Mouse (Mus musculus): Measurements from ENCODE around the gene Fam19a1.

Fam19a1 gene

DNA sequence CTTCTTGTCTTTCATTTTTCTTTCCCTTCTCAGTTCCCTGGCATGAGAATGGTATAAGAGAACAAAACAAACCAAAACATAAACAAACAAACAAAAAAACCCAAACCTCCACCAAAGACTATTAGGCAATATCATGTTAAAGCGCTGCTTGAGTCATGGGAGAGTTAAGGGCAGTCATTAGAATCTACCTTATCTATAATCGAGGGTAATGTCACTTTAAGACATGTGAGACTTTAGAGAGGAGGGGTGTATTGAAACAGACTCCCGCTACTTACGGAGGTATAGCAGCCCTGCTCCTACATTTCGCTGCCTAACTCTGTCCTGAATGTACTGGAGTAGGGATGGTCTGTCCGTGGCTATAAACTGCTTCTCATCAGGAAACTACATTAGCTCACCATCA, at the start of gene Fam19a1:
Gene Fam19a1, plus strand, starts transcription at position 301 of the 400 bp plus-strand sequence.
- H3K27me3 ChIP-seq (ENCODE audit: control insufficient read depth, insufficient read depth, low read length, poor library complexity, severe bottlenecking), result no peaks in the 10 kb centered on the region
- no peak for DNase-seq (ENCODE audit: low read depth, low spot score)
- H3K36me3 ChIP-seq (ENCODE audit: control insufficient read depth, insufficient read depth, low read length, poor library complexity, severe bottlenecking), result no peaks in the 10 kb centered on the region

- DNase-seq (ENCODE audit: low read depth, low spot score), result no peak
- Histone ChIP-seq H3K36me3 (ENCODE audit: control insufficient read depth, insufficient read depth, low read length, poor library complexity, severe bottlenecking) (no peaks in the 10 kb centered on the region), H3K27me3 (ENCODE audit: control insufficient read depth, insufficient read depth, low read length, poor library complexity, severe bottlenecking) (no peaks in the 10 kb centered on the region)
Measured at GRCm38 (mm10) chr6:96071080-96071479, 41.9 kb upstream of the Fam19a1 start.

GRCm38 (mm10) chr6:96071567-96071966, 41.4 kb upstream of the Fam19a1 start:
- no peak for DNase-seq (ENCODE audit: low read depth, low spot score)
- H3K36me3 ChIP-seq (ENCODE audit: control insufficient read depth, insufficient read depth, low read length, poor library complexity, severe bottlenecking), result no peaks in the 10 kb centered on the region

DNA sequence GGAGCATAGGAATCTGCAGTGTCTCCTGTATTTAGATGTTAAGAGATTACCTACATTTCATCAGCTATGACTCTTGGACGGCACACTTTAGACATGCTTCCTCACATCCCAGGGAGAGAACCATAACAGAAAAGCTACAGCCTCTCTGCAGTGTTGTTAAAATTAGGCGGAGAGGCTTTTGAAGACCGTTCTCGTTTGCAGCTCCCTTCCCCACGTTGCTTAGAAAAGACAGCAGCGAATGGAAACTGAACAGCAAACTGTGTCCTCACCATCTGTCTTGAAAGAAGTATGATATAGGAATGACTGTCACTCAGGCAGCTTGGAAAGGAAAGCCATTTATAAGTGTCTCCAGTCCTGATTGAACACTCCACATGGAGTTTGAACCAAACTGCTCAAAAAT, 23.0 kb upstream of the Fam19a1 start:
- DNase-seq (ENCODE audit: low read depth, low spot score), result no peak
- H3K36me3 ChIP-seq (ENCODE audit: control insufficient read depth, insufficient read depth, low read length, poor library complexity, severe bottlenecking), result no peaks in the 10 kb centered on the region

More at GRCm38 (mm10) chr6:96071567-96071966, 41.4 kb upstream of the Fam19a1 start:
- H3K27me3 ChIP-seq (ENCODE audit: control insufficient read depth, insufficient read depth, low read length, poor library complexity, severe bottlenecking), result no peaks in the 10 kb centered on the region

GRCm38 (mm10) chr6:96093716-96094115, 19.2 kb upstream of the Fam19a1 start:
- Histone ChIP-seq H3K27me3 (ENCODE audit: control insufficient read depth, insufficient read depth, low read length, poor library complexity, severe bottlenecking) (no peaks in the 10 kb centered on the region), H3K36me3 (ENCODE audit: control insufficient read depth, insufficient read depth, low read length, poor library complexity, severe bottlenecking) (no peaks in the 10 kb centered on the region)
- no peak for DNase-seq (ENCODE audit: low read depth, low spot score)

More for the DNA sequence above, 23.0 kb upstream of the Fam19a1 start:
- H3K27me3 ChIP-seq (ENCODE audit: control insufficient read depth, insufficient read depth, low read length, poor library complexity, severe bottlenecking), result no peaks in the 10 kb centered on the region

GRCm38 (mm10) chr6:96098225-96098624, 14.7 kb upstream of the Fam19a1 start:
- no peak for DNase-seq (ENCODE audit: low read depth, low spot score)
- H3K27me3 ChIP-seq (ENCODE audit: control insufficient read depth, insufficient read depth, low read length, poor library complexity, severe bottlenecking), result no peaks in the 10 kb centered on the region
- H3K36me3 ChIP-seq (ENCODE audit: control insufficient read depth, insufficient read depth, low read length, poor library complexity, severe bottlenecking), result no peaks in the 10 kb centered on the region

DNA sequence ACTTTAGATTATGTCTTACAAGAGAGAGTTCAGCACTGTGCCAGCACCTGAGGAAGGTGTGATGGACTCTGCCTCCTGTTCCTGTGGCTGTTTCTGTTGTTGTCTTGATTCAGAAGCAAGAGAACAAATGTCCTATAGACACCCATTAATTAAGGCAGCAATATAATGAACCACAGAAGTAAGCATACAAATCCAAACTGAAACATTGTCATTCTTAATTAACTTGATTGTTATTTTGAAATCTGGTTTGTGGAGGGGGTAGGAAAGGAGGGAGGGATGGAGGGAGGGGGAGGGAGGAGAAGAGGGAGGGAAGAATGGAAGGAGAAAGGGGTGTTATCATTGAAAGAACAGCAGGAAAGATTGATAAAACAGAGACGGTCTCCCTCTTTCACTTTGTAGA, 1.3 kb upstream of the Fam19a1 start:
- no peaks in the 10 kb centered on the region for H3K27me3 ChIP-seq (ENCODE audit: control insufficient read depth, insufficient read depth, low read length, poor library complexity, severe bottlenecking)
- H3K36me3 ChIP-seq (ENCODE audit: control insufficient read depth, insufficient read depth, low read length, poor library complexity, severe bottlenecking), result no peaks in the 10 kb centered on the region
- DNase-seq (ENCODE audit: low read depth, low spot score), result no peak

DNA sequence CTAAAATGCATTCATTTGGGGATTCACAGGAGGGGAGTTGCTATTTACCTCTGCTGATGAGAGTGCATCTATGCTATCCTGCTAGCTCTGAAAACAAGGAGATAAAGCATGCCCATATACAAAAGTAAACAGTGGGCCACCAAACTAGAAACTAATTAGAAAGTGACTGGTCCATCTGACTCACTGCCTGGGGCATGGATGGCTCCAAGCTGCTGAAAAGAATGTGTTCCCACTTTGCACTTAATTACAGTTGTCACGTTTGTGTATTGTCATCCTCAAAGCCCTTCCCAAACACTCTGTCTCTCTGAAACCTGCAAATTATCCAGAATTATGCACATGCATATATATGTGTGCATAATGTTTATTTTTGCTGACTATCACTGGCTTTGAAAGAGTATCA, 1.2 kb downstream of the Fam19a1 start:
- Histone ChIP-seq H3K27me3 (ENCODE audit: control insufficient read depth, insufficient read depth, low read length, poor library complexity, severe bottlenecking) (no peaks in the 10 kb centered on the region), H3K36me3 (ENCODE audit: control insufficient read depth, insufficient read depth, low read length, poor library complexity, severe bottlenecking) (no peaks in the 10 kb centered on the region)
- no peak for DNase-seq (ENCODE audit: low read depth, low spot score)

DNA sequence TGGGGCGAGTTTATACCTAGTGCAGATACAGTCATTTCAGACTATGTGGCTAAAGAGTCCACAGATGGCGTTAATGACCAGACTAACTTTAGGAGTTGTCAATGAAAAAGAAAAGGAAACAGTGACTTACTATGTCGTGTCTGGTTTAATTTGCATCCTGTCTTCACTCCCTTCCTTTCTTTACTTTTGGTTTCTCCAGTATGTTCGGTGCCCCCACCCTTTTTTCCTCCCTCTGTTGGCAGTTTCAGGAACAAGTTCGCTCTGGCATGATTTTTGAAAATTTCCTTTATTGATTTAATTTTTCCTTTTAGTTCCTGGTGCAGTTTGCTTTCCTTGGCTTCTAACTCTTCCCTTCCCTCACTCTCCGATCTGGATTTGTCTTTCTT, 3.2 kb downstream of the Fam19a1 start:
- no peak for DNase-seq (ENCODE audit: low read depth, low spot score)
- Histone ChIP-seq H3K27me3 (ENCODE audit: control insufficient read depth, insufficient read depth, low read length, poor library complexity, severe bottlenecking) (no peaks in the 10 kb centered on the region), H3K36me3 (ENCODE audit: control insufficient read depth, insufficient read depth, low read length, poor library complexity, severe bottlenecking) (no peaks in the 10 kb centered on the region)

DNA sequence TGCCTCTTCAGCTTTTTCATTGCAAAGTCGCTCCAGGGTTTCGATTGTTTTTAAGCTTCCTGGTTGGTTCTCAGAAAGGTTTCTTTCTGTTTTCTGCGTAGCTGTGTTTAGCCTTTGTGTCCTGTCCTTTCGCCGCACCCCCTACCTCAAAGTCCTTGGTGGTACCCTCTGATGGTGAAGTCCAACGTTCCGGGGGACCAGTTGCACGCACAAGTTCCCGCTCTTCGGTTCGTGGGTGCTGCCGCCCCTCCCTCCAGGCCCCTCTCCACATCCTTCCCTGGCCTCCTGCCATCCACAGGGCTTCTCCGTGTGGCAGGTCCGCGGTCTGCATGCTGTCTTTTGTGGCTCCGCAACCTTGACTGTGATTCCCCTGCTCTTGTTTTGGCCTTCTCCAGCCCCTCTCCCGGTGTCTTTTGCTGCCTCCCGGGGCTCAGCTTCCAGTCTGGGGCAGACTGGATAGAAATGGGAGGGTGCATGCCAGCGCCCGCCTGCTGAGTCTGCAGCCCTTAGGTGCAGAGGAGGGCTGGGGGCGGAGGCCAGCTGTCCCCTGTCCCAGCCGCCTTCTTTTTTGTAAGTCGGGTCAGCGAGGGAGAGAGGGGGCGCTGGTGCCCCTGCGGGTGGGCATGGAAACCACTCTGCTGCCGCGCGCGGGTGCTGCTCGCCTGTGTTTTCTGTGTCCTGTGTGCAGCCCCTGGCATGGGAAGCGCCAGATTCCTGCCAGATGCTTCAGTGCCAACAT, 3.7 kb downstream of the Fam19a1 start:
- no peak for DNase-seq (ENCODE audit: low read depth, low spot score)
- Histone ChIP-seq H3K27me3 (ENCODE audit: control insufficient read depth, insufficient read depth, low read length, poor library complexity, severe bottlenecking) (no peaks in the 10 kb centered on the region), H3K36me3 (ENCODE audit: control insufficient read depth, insufficient read depth, low read length, poor library complexity, severe bottlenecking) (no peaks in the 10 kb centered on the region)

- Histone ChIP-seq H3K36me3 (ENCODE audit: control insufficient read depth, insufficient read depth, low read length, poor library complexity, severe bottlenecking) (no peaks in the 10 kb centered on the region), H3K27me3 (ENCODE audit: control insufficient read depth, insufficient read depth, low read length, poor library complexity, severe bottlenecking) (no peaks in the 10 kb centered on the region)
- no peak for DNase-seq (ENCODE audit: low read depth, low spot score)
Measured at GRCm38 (mm10) chr6:96143326-96143725, 30.4 kb downstream of the Fam19a1 start.

- Histone ChIP-seq H3K36me3 (ENCODE audit: control insufficient read depth, insufficient read depth, low read length, poor library complexity, severe bottlenecking) (no peaks in the 10 kb centered on the region), H3K27me3 (ENCODE audit: control insufficient read depth, insufficient read depth, low read length, poor library complexity, severe bottlenecking) (no peaks in the 10 kb centered on the region)
- no peak for DNase-seq (ENCODE audit: low read depth, low spot score)
Measured at GRCm38 (mm10) chr6:96165403-96165802, 52.4 kb downstream of the Fam19a1 start.

DNA sequence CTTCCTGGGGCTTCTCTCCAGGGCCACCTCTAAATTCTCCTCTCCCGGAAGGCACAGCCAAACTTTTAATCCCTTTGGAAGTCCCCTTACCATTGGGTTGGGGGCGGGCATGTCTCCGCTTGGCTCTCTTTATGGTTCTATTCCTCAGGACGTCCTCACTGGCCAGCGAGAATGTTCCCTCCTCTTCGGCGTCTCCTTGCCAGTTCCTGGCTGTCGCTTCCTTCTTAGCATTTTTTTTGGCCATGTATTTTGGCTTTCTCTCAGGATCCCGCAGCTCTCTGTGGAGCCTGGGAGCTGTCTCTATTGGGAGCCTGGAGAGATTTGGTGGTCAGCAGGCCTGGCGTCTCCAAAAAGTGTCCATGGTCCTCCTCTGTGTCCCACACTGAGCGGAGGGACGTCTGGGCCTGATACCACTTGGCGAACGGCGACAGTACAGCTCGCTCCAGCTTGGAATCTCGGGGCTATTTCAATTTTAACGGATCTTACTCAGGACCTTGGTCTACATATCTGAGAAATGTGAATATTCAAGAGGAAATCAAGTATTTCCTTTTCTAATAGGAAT, 52.9 kb downstream of the Fam19a1 start, which contains the start of gene 1700123L14Rik:
Gene 1700123L14Rik, minus strand, starts transcription at position 426 of the 562 bp plus-strand sequence.
- Histone ChIP-seq H3K27me3 (ENCODE audit: control insufficient read depth, insufficient read depth, low read length, poor library complexity, severe bottlenecking) (no peaks in the 10 kb centered on the region), H3K36me3 (ENCODE audit: control insufficient read depth, insufficient read depth, low read length, poor library complexity, severe bottlenecking) (no peaks in the 10 kb centered on the region)
- DNase-seq (ENCODE audit: low read depth, low spot score), result no peak

DNA sequence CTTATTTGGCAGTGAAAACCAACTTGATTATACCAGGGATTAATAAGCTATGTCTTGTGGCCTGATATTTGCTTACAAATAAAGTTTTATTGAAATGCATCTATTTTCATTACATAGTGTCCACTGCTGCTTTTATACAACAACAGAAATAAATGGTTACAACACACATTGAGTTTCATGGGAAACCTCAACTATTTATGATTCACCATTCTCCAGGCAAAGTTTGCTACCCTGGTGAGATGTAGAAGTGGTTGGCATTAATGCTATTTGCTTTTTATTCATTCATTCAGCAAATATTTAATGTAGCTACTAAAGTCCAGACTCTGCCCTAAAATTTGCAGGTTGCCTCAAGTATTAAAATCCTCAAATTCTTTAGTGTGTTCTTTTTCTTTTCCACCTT, 54.1 kb downstream of the Fam19a1 start:
- DNase-seq (ENCODE audit: low read depth, low spot score), result no peak

DNA sequence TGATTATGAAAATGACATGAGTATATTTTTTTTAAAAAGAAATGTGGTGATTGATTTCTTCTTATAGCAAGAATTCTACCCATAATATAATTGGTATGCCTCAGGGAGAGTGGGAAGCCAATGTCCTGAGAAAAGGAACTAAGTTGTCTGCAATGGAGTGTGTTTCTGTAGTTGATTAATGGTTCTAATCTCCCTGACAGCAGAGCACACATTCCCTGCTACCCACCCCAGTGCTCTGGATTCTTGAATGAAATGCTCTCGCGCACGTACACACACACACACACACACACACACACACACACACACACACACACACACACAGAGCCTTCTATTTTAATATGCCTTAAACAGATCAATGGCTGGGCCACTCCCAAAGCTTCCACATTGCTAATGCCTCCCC, 60.7 kb downstream of the Fam19a1 start:
- Histone ChIP-seq H3K27me3 (ENCODE audit: control insufficient read depth, insufficient read depth, low read length, poor library complexity, severe bottlenecking) (no peaks in the 10 kb centered on the region), H3K36me3 (ENCODE audit: control insufficient read depth, insufficient read depth, low read length, poor library complexity, severe bottlenecking) (no peaks in the 10 kb centered on the region)
- DNase-seq (ENCODE audit: low read depth, low spot score), result no peak

More for the DNA sequence above, 54.1 kb downstream of the Fam19a1 start:
- Histone ChIP-seq H3K27me3 (ENCODE audit: control insufficient read depth, insufficient read depth, low read length, poor library complexity, severe bottlenecking) (no peaks in the 10 kb centered on the region), H3K36me3 (ENCODE audit: control insufficient read depth, insufficient read depth, low read length, poor library complexity, severe bottlenecking) (no peaks in the 10 kb centered on the region)
